10 mouse cellular contexts compared by ENCODE assay signal in the genomic region with DNA sequence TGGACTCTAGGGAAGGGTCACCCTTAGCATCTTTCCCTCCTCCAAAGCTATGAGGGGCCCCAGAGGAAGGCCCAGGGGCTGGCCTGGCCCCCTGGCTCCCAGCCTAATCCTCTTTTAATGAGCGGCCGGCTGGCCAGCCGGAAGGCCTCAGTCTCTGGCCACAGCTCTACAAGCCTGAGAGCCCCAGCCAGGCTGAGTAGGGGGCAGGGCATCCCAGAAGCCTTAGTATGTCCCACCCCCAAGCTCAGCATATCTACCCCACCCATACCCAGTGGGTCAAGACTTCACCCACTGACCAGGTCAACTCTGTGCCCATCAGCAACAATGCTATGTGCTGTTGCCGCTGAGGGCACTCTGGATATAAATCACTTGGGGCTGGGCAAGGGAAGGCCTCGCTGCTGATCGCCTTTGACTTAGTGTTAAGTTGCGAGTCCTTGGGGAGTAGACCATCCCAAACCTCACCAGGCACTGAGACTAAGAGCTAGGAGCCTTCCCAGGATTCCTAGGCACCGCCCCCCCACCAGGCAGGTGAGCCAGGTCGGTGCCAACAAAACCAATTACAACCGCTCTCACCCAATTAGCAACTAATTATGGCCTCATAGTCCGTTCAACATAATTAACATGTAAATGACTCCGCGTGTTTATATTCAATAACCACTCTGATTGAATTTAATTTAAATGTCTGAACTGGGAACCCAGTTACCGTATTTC. TPM values are rescaled to one million over a fixed set of nuclear protein-coding genes. Genes with fewer than 3 reads are reported as not detected.
A peak's percentile ranks its signal among the peaks of the same experiment; 100 is the strongest.
DNase-seq lines count a peak whose midpoint lies in the region; ATAC-seq and TF ChIP-seq lines count a peak whose summit lies in the region.
"Had no signal": no experiment of that assay in that cellular context is flagged by ENCODE, and none has a peak within 500 bp of the region (broad histone marks: within the 10 kb centered on the region; RNA-seq: fewer than 3 reads in every experiment).

No protein-coding gene starts in this region.

- no peaks in the 10 kb centered on the region for H3K9me3 ChIP-seq in heart, embryonic 10.5 days
- no peaks in the 10 kb centered on the region for H3K9me3 ChIP-seq in heart, embryonic 12.5 days (replicated peaks)
- no peaks in the 10 kb centered on the region for H3K9me3 ChIP-seq in forebrain, postnatal 0 days (ENCODE audit: low read length)
- H3K9me3 ChIP-seq in midbrain, embryonic 12.5 days, result no peaks in the 10 kb centered on the region

- peaks cover 9% of the 10 kb centered on the region; the same call in 1 of the 2 replicates for H3K36me3 ChIP-seq in heart, embryonic 10.5 days
- no peaks in the 10 kb centered on the region for H3K36me3 ChIP-seq in heart, embryonic 12.5 days
- H3K36me3 ChIP-seq in forebrain, postnatal 0 days (ENCODE audit: insufficient read depth), result peaks cover 4% of the 10 kb centered on the region; the same call in 1 of the 2 replicates
- peaks cover 21% of the 10 kb centered on the region; the same call in 1 of the 2 replicates for H3K36me3 ChIP-seq in midbrain, embryonic 12.5 days
- no peaks in the 10 kb centered on the region for H3K36me3 ChIP-seq in thymus, adult 2 months (ENCODE audit: control insufficient read depth, insufficient read depth, low read length)

- H3K4me2 ChIP-seq in heart, embryonic 12.5 days, result no peak overlapping the region
- no peak overlapping the region; the same call in 1 of the 2 replicates for H3K4me2 ChIP-seq in forebrain, postnatal 0 days (ENCODE audit: low read depth)
- peak overlapping the region; percentile 28 for H3K4me2 ChIP-seq in midbrain, embryonic 12.5 days (replicated peaks)

- no peaks in the 10 kb centered on the region for H3K27me3 ChIP-seq in heart, embryonic 10.5 days (ENCODE audit: insufficient read depth, poor library complexity, severe bottlenecking)
- no peaks in the 10 kb centered on the region for H3K27me3 ChIP-seq in heart, embryonic 12.5 days (replicated peaks)
- no peaks in the 10 kb centered on the region for H3K27me3 ChIP-seq in forebrain, postnatal 0 days (ENCODE audit: insufficient read depth, low read length)
- H3K27me3 ChIP-seq in midbrain, embryonic 12.5 days, result no peaks in the 10 kb centered on the region
- no peaks in the 10 kb centered on the region for H3K27me3 ChIP-seq in thymus, adult 2 months (ENCODE audit: control insufficient read depth, insufficient read depth, low read length)

- no peak overlapping the region for H3K4me3 ChIP-seq in heart, embryonic 10.5 days
- H3K4me3 ChIP-seq in heart, embryonic 12.5 days, result no peak overlapping the region
- no peak overlapping the region for H3K4me3 ChIP-seq in forebrain, postnatal 0 days (ENCODE audit: low read depth, low read length)
- no peak overlapping the region for H3K4me3 ChIP-seq in midbrain, embryonic 12.5 days
- H3K4me3 ChIP-seq in thymus, adult 2 months (ENCODE audit: control insufficient read depth, insufficient read depth, low read length), result no peak overlapping the region

- no peak for DNase-seq in heart, embryonic 10.5 days (ENCODE audit: low spot score)
- peak; percentile 68 for DNase-seq in Muller cell, postnatal 12 days (ENCODE audit: inconsistent ontology term)
- DNase-seq in forebrain, postnatal 0 days, result no peak
- DNase-seq in thymus, adult 2 months, result no peak
- no peak for DNase-seq in B cell, adult 2 months
- DNase-seq: spleen, adult 18-20 months had no signal

- H3K27ac ChIP-seq in heart, embryonic 10.5 days, result peak overlapping the region; percentile 81
- no peak overlapping the region for H3K27ac ChIP-seq in heart, embryonic 12.5 days (ENCODE audit: poor library complexity, severe bottlenecking)
- no peak overlapping the region for H3K27ac ChIP-seq in forebrain, postnatal 0 days (ENCODE audit: low read depth, low read length)
- peak overlapping the region; percentile 50; the same call in 1 of the 2 replicates for H3K27ac ChIP-seq in midbrain, embryonic 12.5 days (replicated peaks)
- H3K27ac ChIP-seq in thymus, adult 2 months (ENCODE audit: control insufficient read depth, insufficient read depth, low read length), result no peak overlapping the region

- no peak overlapping the region for H3K9ac ChIP-seq in heart, embryonic 12.5 days
- 0 out of 2 replicates have a peak overlapping the region, but pooled peaks have one; percentile 22 for H3K9ac ChIP-seq in forebrain, postnatal 0 days
- H3K9ac ChIP-seq in midbrain, embryonic 12.5 days (replicated peaks), result no peak overlapping the region; the same call in 1 of the 2 replicates

- TF ChIP-seq CTCF in forebrain, postnatal 0 days (IDR thresholded peaks at IDR 0.05; ENCODE audit: low read depth), result no peak
- TF ChIP-seq CTCF in thymus, adult 2 months (IDR thresholded peaks at IDR 0.05; ENCODE audit: borderline replicate concordance, control insufficient read depth, extremely low read depth, insufficient read depth, low read length, poor library complexity), result no peak

- H3K4me1 ChIP-seq in heart, embryonic 10.5 days, result peaks cover 94% of the 10 kb centered on the region
- H3K4me1 ChIP-seq in heart, embryonic 12.5 days (replicated peaks), result peaks cover 86% of the 10 kb centered on the region
- peaks cover 32% of the 10 kb centered on the region for H3K4me1 ChIP-seq in forebrain, postnatal 0 days (ENCODE audit: insufficient read depth)
- peaks cover 87% of the 10 kb centered on the region for H3K4me1 ChIP-seq in midbrain, embryonic 12.5 days
- 0 out of 2 replicates have a peak, but pooled peaks cover 2% of the 10 kb centered on the region for H3K4me1 ChIP-seq in thymus, adult 2 months (replicated peaks; ENCODE audit: control insufficient read depth, insufficient read depth, low read length)

- ATAC-seq in heart, embryonic 12.5 days (ENCODE audit: insufficient number of reproducible peaks, low FRiP score), result no peak
- ATAC-seq in forebrain, postnatal 0 days, result no peak
- no peak; the same call in none of the 2 replicates for ATAC-seq in midbrain, embryonic 12.5 days (ENCODE audit: low FRiP score, low read depth)
- no peak for ATAC-seq in erythroblast, adult 5-6 weeks (replicated peaks; ENCODE audit: low FRiP score, poor library complexity, severe bottlenecking)

- WGBS in heart, embryonic 10.5 days, result 34% methylated on average over 14 of the region's 14 CpGs
- WGBS in heart, embryonic 12.5 days, result 44% methylated on average over 14 of the region's 14 CpGs
- 10% methylated on average over 14 of the region's 14 CpGs for WGBS in forebrain, postnatal 0 days
- 8% methylated on average over 14 of the region's 14 CpGs for WGBS in midbrain, embryonic 12.5 days
- 93% methylated on average over 14 of the region's 14 CpGs for WGBS in thymus, adult 2 months

- TF ChIP-seq POLR2A in thymus, adult 2 months (IDR thresholded peaks at IDR 0.05; ENCODE audit: control insufficient read depth, extremely low read depth, insufficient read depth, low read length, poor library complexity), result no peak

RNA-seq across cellular contexts. Expression of gene Sema3f, which starts 12.3 kb away (rescaled TPM):
- polyA plus RNA-seq in heart, embryonic 10.5 days (2016; fragmentation: Nextera tagmentation; extraction: Ambion mirVana), result 4.7 and 13.2 TPM in 2 replicates
- polyA plus RNA-seq in heart, embryonic 12.5 days (2016; fragmentation: Nextera tagmentation; extraction: Ambion mirVana), result 8.1 and 8.4 TPM in 2 replicates
- 56.6 and 61.4 TPM in 2 replicates for total RNA-seq in forebrain, postnatal 0 days (2014; rRNA removed)
- polyA plus RNA-seq in forebrain, postnatal 0 days (2015; fragmentation: Nextera tagmentation; extraction: Ambion mirVana), result 7.1 and 7.8 TPM in 2 replicates
- polyA plus RNA-seq in midbrain, embryonic 12.5 days (2016; fragmentation: Nextera tagmentation; extraction: Ambion mirVana), result 30.6 and 33.7 TPM in 2 replicates
- 35.5 and 41.3 TPM in 2 replicates for polyA plus RNA-seq in thymus, adult 2 months (2012; rRNA removed)
- not detected in 2 replicates for total RNA-seq in erythroblast, adult 5-6 weeks (2015; ENCODE audit: low replicate concordance)
- not detected in 2 replicates for total RNA-seq in erythroblast, adult 5-6 weeks (2017; ENCODE audit: low replicate concordance)

RNA-seq across cellular contexts. Expression of gene Gnat1, which starts 18.5 kb away (rescaled TPM):
- polyA plus RNA-seq in heart, embryonic 10.5 days (2016; fragmentation: Nextera tagmentation; extraction: Ambion mirVana), result 1.2 and 3.2 TPM in 2 replicates
- 0.97 and 1.2 TPM in 2 replicates for polyA plus RNA-seq in heart, embryonic 12.5 days (2016; fragmentation: Nextera tagmentation; extraction: Ambion mirVana)
- total RNA-seq in forebrain, postnatal 0 days (2014; rRNA removed), result 0.24 TPM in 1 of 2 replicates, not detected in the other
- 0.73 and 1.8 TPM in 2 replicates for polyA plus RNA-seq in forebrain, postnatal 0 days (2015; fragmentation: Nextera tagmentation; extraction: Ambion mirVana)
- polyA plus RNA-seq in midbrain, embryonic 12.5 days (2016; fragmentation: Nextera tagmentation; extraction: Ambion mirVana), result 1.9 and 2.7 TPM in 2 replicates
- polyA plus RNA-seq in thymus, adult 2 months (2012; rRNA removed), result 0.13 and 0.34 TPM in 2 replicates
- total RNA-seq in erythroblast, adult 5-6 weeks (2015; ENCODE audit: low replicate concordance), result not detected in 2 replicates
- not detected in 2 replicates for total RNA-seq in erythroblast, adult 5-6 weeks (2017; ENCODE audit: low replicate concordance)
- total RNA-seq: hematopoietic stem cell, adult 5-6 weeks had no signal

RNA-seq across cellular contexts. Expression of gene Slc38a3, which starts 28.6 kb away (rescaled TPM):
- polyA plus RNA-seq in heart, embryonic 10.5 days (2016; fragmentation: Nextera tagmentation; extraction: Ambion mirVana), result 4.2 and 4.5 TPM in 2 replicates
- 2.9 and 3.2 TPM in 2 replicates for polyA plus RNA-seq in heart, embryonic 12.5 days (2016; fragmentation: Nextera tagmentation; extraction: Ambion mirVana)
- 43.5 and 60.9 TPM in 2 replicates for total RNA-seq in forebrain, postnatal 0 days (2014; rRNA removed)
- polyA plus RNA-seq in forebrain, postnatal 0 days (2015; fragmentation: Nextera tagmentation; extraction: Ambion mirVana), result 38.7 and 39.8 TPM in 2 replicates
- 13.9 and 14.8 TPM in 2 replicates for polyA plus RNA-seq in midbrain, embryonic 12.5 days (2016; fragmentation: Nextera tagmentation; extraction: Ambion mirVana)
- 9.1 and 11.2 TPM in 2 replicates for polyA plus RNA-seq in thymus, adult 2 months (2012; rRNA removed)
- total RNA-seq in erythroblast, adult 5-6 weeks (2015; ENCODE audit: low replicate concordance), result not detected in 2 replicates
- total RNA-seq in erythroblast, adult 5-6 weeks (2017; ENCODE audit: low replicate concordance), result not detected in 2 replicates
- total RNA-seq: hematopoietic stem cell, adult 5-6 weeks had no signal

Comparison
In these comparisons a context has a peak if more than half of its experiments do, and no peak if none do; other contexts are left out.
1. H3K27ac ChIP-seq: peak in heart, embryonic 10.5 days (single experiment) and midbrain, embryonic 12.5 days (single experiment); none in heart, embryonic 12.5 days (single experiment), forebrain, postnatal 0 days (single experiment) and thymus, adult 2 months (single experiment).